Mouse (Mus musculus) hindbrain, embryonic 13.5 days (tissue): ENCODE data around the gene Kcna1. TPM values are rescaled to one million over a fixed set of nuclear protein-coding genes. Genes with fewer than 3 reads are reported as not detected.

Experiments used
- ATAC-seq: fragments of 200-750 bp; cut with Nextera tagmentation; 2 replicates; pipeline ENCODE4 v1.8.0; 2017; ENCODE audit warnings: moderate TSS enrichment; ENCODE audit not compliant: low FRiP score
- H3K27ac ChIP-seq: fragments of 300-500 bp; sonication (generic); 2 replicates; pipeline ENCODE4 v1.5.1; 2015; ENCODE audit warnings: inconsistent platforms, mild to moderate bottlenecking, moderate library complexity
- H3K27me3 ChIP-seq: fragments of 300-500 bp; sonication (generic); 2 replicates; pipeline ENCODE4 v1.6.1; 2015; ENCODE audit warnings: mild to moderate bottlenecking, inconsistent platforms
- H3K36me3 ChIP-seq: fragments of 300-500 bp; sonication (generic); 2 replicates; pipeline ENCODE4 v1.6.1; 2015; ENCODE audit warnings: mild to moderate bottlenecking, inconsistent platforms
- H3K4me1 ChIP-seq: fragments of 300-500 bp; sonication (generic); replicated peaks from 2 replicates; pipeline ENCODE4 v1.6.1; 2015; ENCODE audit warnings: inconsistent platforms
- H3K4me2 ChIP-seq: fragments of 300-500 bp; sonication (generic); 2 replicates; pipeline ENCODE4 v1.6.1; 2015; ENCODE audit warnings: inconsistent platforms, mild to moderate bottlenecking, moderate library complexity
- H3K4me3 ChIP-seq: fragments of 300-500 bp; sonication (generic); 2 replicates; pipeline ENCODE4 v1.5.1; 2015; ENCODE audit warnings: mild to moderate bottlenecking, inconsistent platforms
- H3K9ac ChIP-seq: fragments of 300-500 bp; sonication (generic); 2 replicates; pipeline ENCODE4 v1.6.1; 2015; ENCODE audit warnings: mild to moderate bottlenecking, inconsistent platforms
- H3K9me3 ChIP-seq: fragments of 300-500 bp; sonication (generic); 2 replicates; pipeline ENCODE4 v1.6.1; 2016; ENCODE audit warnings: inconsistent platforms
- whole genome bisulfite sequencing: fragments of 180-500 bp; shearing (Covaris S2); methylation state at CpG from one replicate; pipeline ENCODE4 v1.1.7; 2015; 5-methylcytosine and 5-hydroxymethylcytosine counted together
- polyA plus RNA-seq: library from polyadenylated mRNA; unstranded; fragments of >200 nt; fragmentation: Nextera tagmentation; extraction: Ambion mirVana; gene quantifications from 2 replicates; pipeline ENCODE4 v1.2.1, GENCODE M21; 2015

Gene Kcna1
- polyA plus RNA-seq, 1 experiment from 2014 or later, result 2.9 TPM

DNA sequence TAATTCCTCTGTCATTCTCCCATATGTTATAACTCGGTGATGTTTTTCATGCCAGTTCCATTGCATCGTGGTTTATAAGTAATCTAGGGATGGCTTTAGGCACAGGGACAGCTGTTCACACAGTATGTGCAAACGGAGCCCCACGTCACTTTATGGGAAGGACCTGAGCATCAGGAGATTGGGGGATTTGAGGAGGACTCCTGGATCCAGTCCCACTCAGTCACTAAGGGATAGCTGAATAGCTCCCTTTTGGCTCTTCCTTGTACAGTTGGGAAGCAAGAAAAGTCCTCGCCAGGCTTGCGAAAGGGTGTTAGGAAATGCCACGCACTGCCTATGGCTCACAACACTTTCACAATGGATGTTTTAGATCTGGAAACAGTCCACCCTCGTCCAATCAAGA, 51.8 kb downstream of the Kcna1 start:
- no peaks in the 10 kb centered on the region for H3K9me3 ChIP-seq
- H3K27me3 ChIP-seq, result no peaks in the 10 kb centered on the region
- H3K4me1 ChIP-seq, result peaks cover 7% of the 10 kb centered on the region
- no peak for ATAC-seq
- H3K27ac ChIP-seq, result no peak overlapping the region
- H3K4me3 ChIP-seq, result no peak overlapping the region
- H3K4me2 ChIP-seq, result no peak overlapping the region
- H3K36me3 ChIP-seq, result no peaks in the 10 kb centered on the region
- H3K9ac ChIP-seq, result no peak overlapping the region
- 75% methylated on average over 8 of the region's 8 CpGs for WGBS

DNA sequence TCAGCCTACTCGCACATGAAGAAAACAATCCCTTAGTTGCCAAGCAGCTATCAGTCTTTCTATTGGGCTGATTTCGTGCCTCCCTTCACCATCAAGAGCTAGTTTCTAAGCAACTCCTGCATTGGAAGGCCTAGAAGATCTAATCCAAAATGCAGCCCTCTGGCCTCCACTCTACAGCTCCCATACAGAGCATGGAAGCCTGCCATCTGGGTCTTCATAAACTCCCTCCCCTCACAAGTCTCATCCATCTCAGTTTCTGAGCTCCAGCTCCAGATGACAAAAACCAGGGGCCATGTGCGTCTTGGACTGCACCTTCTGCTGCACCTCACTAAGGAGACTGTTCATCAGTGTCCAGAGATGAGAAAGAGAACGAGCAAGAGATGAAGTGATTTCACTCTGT, 52.8 kb downstream of the Kcna1 start:
- no peak overlapping the region for H3K4me2 ChIP-seq
- no peak overlapping the region for H3K27ac ChIP-seq
- no peak overlapping the region for H3K9ac ChIP-seq
- no peak for ATAC-seq
- WGBS, result 82% methylated on average over 4 of the region's 4 CpGs
- no peaks in the 10 kb centered on the region for H3K9me3 ChIP-seq
- peaks cover 7% of the 10 kb centered on the region for H3K4me1 ChIP-seq
- no peaks in the 10 kb centered on the region for H3K27me3 ChIP-seq
- no peak overlapping the region for H3K4me3 ChIP-seq
- H3K36me3 ChIP-seq, result no peaks in the 10 kb centered on the region

Other genes starting within 250 kb of the Kcna1 start
- gene Kcna5, start 111.0 kb downstream of the Kcna1 start, polyA plus RNA-seq, result 2.2 and 2.4 TPM in 2 replicates
- gene Kcna6, start 94.3 kb upstream of the Kcna1 start, polyA plus RNA-seq, result 9.7 and 10.2 TPM in 2 replicates
- 192 and 198 TPM in 2 replicates for gene Ndufa9, start 202.8 kb upstream of the Kcna1 start, polyA plus RNA-seq
- 0.09 and 0.17 TPM in 2 replicates for gene Akap3, start 206.7 kb upstream of the Kcna1 start, polyA plus RNA-seq